Mouse (Mus musculus): ENCODE measurements at regions not wholly inside any gene's neighbourhood (a gene's known extent, or its start where the extent isn't known, plus 50 kb on each side); places are given as distances from the start of the nearest gene placed in this dataset.

GRCm38 (mm10) chr3:38545501-38545896 is 60.9 kb upstream of the Ankrd50 start:
- no peaks in the 10 kb centered on the region for H3K27me3 ChIP-seq (ENCODE audit: control insufficient read depth, insufficient read depth, low read length)
- intact Hi-C loops (cut with DNase I) = no loop called here
- no peaks in the 10 kb centered on the region for H3K36me3 ChIP-seq (ENCODE audit: control insufficient read depth, insufficient read depth, low read length)
- H3K9ac ChIP-seq (ENCODE audit: low read depth, low read length) = no peak overlapping the region
- no peak overlapping the region for H3K27ac ChIP-seq
- no peak for DNase-seq
- TF ChIP-seq CTCF (IDR thresholded peaks at IDR 0.05) = no peak
- TF ChIP-seq POLR2A (IDR thresholded peaks at IDR 0.05; ENCODE audit: insufficient read depth, low read depth, low read length) = no peak
- no peak for TF ChIP-seq EP300 (IDR thresholded peaks at IDR 0.05; ENCODE audit: insufficient read depth, low read depth, low read length)
- no peak overlapping the region for H3K4me3 ChIP-seq
- H3K4me1 ChIP-seq (ENCODE audit: control insufficient read depth, insufficient read depth, low read length) = peaks cover 4% of the 10 kb centered on the region; the same call in 1 of the 2 replicates
- 83% methylated on average over 3 of the region's 3 CpGs for WGBS
- H3K79me2 ChIP-seq (replicated peaks; ENCODE audit: control insufficient read depth, insufficient read depth, low read length) = no peaks in the 10 kb centered on the region

DNA sequence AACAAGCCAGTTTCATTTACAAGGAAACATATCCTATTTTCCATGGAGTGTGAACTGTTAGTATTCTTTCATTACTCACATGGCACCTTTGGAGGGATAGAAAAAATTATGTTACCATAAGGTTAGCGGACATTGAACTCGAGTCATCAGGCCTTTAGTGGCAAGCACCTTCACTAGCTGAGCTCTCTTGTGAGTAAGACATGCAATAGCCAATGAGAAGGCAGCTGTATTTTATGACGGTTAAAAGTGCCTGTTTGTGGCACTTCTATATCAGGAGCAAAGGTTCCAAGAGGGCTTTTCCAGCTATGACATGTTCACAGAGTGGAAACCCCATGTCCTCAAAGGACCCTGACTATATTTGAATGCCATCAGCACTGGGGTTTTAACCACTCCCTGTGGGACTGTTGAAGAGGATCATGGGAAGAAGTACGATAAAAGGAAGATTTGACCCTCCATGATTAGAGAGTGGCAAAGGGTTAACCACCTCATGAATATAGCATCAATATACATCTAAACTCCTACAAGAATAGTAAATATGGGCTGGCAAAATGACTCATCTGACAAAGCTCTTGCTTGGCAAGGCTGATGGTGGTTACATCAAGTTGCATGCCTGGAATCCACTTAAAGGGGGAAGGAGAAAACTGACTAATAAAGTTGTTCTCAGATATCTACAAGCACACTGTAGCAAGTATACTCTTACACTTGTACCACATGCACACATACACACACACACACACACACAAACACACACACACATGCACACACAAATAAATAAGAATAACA is 60.3 kb upstream of the Ankrd50 start:
- H3K9ac ChIP-seq (ENCODE audit: low read depth, low read length) = no peak overlapping the region
- peaks cover 4% of the 10 kb centered on the region; the same call in 1 of the 2 replicates for H3K4me1 ChIP-seq (ENCODE audit: control insufficient read depth, insufficient read depth, low read length)
- no peaks in the 10 kb centered on the region for H3K79me2 ChIP-seq (replicated peaks; ENCODE audit: control insufficient read depth, insufficient read depth, low read length)
- intact Hi-C loops (cut with DNase I) = no loop called here
- H3K36me3 ChIP-seq (ENCODE audit: control insufficient read depth, insufficient read depth, low read length) = no peaks in the 10 kb centered on the region
- no peak for DNase-seq
- 80% methylated on average over 4 of the region's 4 CpGs for WGBS
- no peak overlapping the region for H3K4me3 ChIP-seq
- H3K27ac ChIP-seq = no peak overlapping the region
- TF ChIP-seq POLR2A (IDR thresholded peaks at IDR 0.05; ENCODE audit: insufficient read depth, low read depth, low read length) (no peak), EP300 (IDR thresholded peaks at IDR 0.05; ENCODE audit: insufficient read depth, low read depth, low read length) (no peak), CTCF (IDR thresholded peaks at IDR 0.05) (no peak)
- no peaks in the 10 kb centered on the region for H3K27me3 ChIP-seq (ENCODE audit: control insufficient read depth, insufficient read depth, low read length)

DNA sequence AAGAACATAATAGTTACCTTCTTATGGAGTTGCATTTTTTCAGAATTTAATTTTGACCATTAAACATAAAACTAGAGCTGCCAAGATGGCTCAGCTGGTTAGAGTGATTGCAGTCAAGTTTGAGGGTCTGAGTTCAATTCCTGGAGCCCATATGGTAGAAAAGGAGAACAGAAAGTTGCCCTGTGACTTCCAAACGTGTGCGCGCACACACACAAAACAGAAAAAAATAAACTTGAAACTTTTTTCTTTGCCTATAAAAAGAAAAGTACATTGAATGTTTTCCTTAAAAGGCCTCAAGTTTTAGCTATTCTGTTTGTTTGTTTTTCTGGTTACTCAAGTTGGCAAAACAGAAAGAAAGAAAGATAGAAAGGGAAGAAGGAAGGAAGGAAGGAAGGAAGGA is 59.2 kb upstream of the Ankrd50 start:
- no peaks in the 10 kb centered on the region for H3K27me3 ChIP-seq (ENCODE audit: control insufficient read depth, insufficient read depth, low read length)
- H3K4me1 ChIP-seq (ENCODE audit: control insufficient read depth, insufficient read depth, low read length) = peaks cover 4% of the 10 kb centered on the region; the same call in 1 of the 2 replicates
- H3K79me2 ChIP-seq (replicated peaks; ENCODE audit: control insufficient read depth, insufficient read depth, low read length) = no peaks in the 10 kb centered on the region
- intact Hi-C loops (cut with DNase I) = no loop called here
- H3K36me3 ChIP-seq (ENCODE audit: control insufficient read depth, insufficient read depth, low read length) = no peaks in the 10 kb centered on the region
- TF ChIP-seq CTCF (IDR thresholded peaks at IDR 0.05) = no peak
- TF ChIP-seq EP300 (IDR thresholded peaks at IDR 0.05; ENCODE audit: insufficient read depth, low read depth, low read length) = no peak
- TF ChIP-seq POLR2A (IDR thresholded peaks at IDR 0.05; ENCODE audit: insufficient read depth, low read depth, low read length) = no peak
- 94% methylated on average over 3 of the region's 3 CpGs for WGBS
- no peak for DNase-seq
- H3K9ac ChIP-seq (ENCODE audit: low read depth, low read length) = no peak overlapping the region
- H3K27ac ChIP-seq = no peak overlapping the region
- H3K4me3 ChIP-seq = no peak overlapping the region

- WGBS = 26% methylated on average over 3 of the region's 3 CpGs
These were observed 56.7 kb upstream of the Ankrd50 start for GRCm38 (mm10) chr3:38541296-38541695.

DNA sequence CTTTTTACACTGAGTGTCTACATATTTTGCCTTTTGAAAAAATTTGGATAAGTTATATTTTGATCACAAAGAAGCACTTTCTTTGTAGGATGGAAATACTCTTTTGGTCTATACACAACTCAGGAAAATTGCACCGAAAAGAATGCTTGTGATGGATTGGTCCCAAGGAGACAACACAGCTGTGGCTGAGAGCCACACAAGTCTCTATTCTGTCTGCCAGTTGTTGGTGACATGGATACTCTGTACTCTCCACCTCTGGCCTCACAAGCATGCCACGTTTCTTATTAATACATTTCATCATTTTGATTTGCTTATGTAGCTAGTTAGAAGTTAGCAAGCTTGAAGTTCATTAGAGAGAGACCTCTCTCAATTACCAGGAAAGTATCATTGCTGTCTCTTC is 53.7 kb upstream of the Ankrd50 start:
- H3K36me3 ChIP-seq (ENCODE audit: control insufficient read depth, insufficient read depth, low read length) = no peaks in the 10 kb centered on the region

More at GRCm38 (mm10) chr3:38541296-38541695, 56.7 kb upstream of the Ankrd50 start:
- H3K4me3 ChIP-seq = no peak overlapping the region
- TF ChIP-seq CTCF (IDR thresholded peaks at IDR 0.05) (no peak), POLR2A (IDR thresholded peaks at IDR 0.05; ENCODE audit: insufficient read depth, low read depth, low read length) (no peak), EP300 (IDR thresholded peaks at IDR 0.05; ENCODE audit: insufficient read depth, low read depth, low read length) (no peak)
- intact Hi-C loops (cut with DNase I) = no loop called here
- no peak overlapping the region for H3K27ac ChIP-seq
- no peak overlapping the region for H3K9ac ChIP-seq (ENCODE audit: low read depth, low read length)
- H3K4me1 ChIP-seq (ENCODE audit: control insufficient read depth, insufficient read depth, low read length) = peaks cover 4% of the 10 kb centered on the region; the same call in 1 of the 2 replicates
- no peaks in the 10 kb centered on the region for H3K27me3 ChIP-seq (ENCODE audit: control insufficient read depth, insufficient read depth, low read length)
- H3K36me3 ChIP-seq (ENCODE audit: control insufficient read depth, insufficient read depth, low read length) = no peaks in the 10 kb centered on the region
- no peaks in the 10 kb centered on the region for H3K79me2 ChIP-seq (replicated peaks; ENCODE audit: control insufficient read depth, insufficient read depth, low read length)
- DNase-seq = no peak

DNA sequence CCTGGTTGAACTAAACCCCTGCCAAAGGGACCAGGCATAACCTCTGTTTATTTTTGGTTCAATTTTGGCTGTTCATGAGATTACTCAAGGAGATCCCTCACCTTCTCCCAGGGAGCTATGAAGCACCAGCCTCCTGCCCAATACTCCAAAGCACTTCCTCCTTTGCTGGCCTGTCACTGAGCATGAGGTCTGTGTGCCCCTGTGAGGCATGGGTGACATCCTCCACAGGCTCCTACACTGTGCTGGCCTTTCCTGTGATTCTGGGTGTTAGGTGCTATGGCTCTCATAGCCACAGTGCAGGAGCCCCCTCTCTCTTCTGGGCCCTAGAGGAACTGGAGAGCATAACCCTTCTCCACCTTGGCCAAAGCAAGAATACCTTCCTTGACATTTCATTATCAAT is 53.1 kb upstream of the Ankrd50 start:
- no peaks in the 10 kb centered on the region for H3K79me2 ChIP-seq (replicated peaks; ENCODE audit: control insufficient read depth, insufficient read depth, low read length)
- no peak for TF ChIP-seq EP300 (IDR thresholded peaks at IDR 0.05; ENCODE audit: insufficient read depth, low read depth, low read length)
- TF ChIP-seq POLR2A (IDR thresholded peaks at IDR 0.05; ENCODE audit: insufficient read depth, low read depth, low read length) = no peak
- TF ChIP-seq CTCF (IDR thresholded peaks at IDR 0.05) = no peak
- intact Hi-C loops (cut with DNase I) = no loop called here
- no peak overlapping the region for H3K9ac ChIP-seq (ENCODE audit: low read depth, low read length)
- no peaks in the 10 kb centered on the region for H3K27me3 ChIP-seq (ENCODE audit: control insufficient read depth, insufficient read depth, low read length)
- peaks cover 4% of the 10 kb centered on the region; the same call in 1 of the 2 replicates for H3K4me1 ChIP-seq (ENCODE audit: control insufficient read depth, insufficient read depth, low read length)
- no peak overlapping the region for H3K4me3 ChIP-seq
- no peak overlapping the region for H3K27ac ChIP-seq
- H3K36me3 ChIP-seq (ENCODE audit: control insufficient read depth, insufficient read depth, low read length) = no peaks in the 10 kb centered on the region
- no peak for DNase-seq

More for the DNA sequence above, 53.7 kb upstream of the Ankrd50 start:
- WGBS = 70% methylated on average over 2 of the region's 2 CpGs
- H3K27me3 ChIP-seq (ENCODE audit: control insufficient read depth, insufficient read depth, low read length) = no peaks in the 10 kb centered on the region
- DNase-seq = no peak
- intact Hi-C loops (cut with DNase I) = no loop called here
- H3K4me1 ChIP-seq (ENCODE audit: control insufficient read depth, insufficient read depth, low read length) = peaks cover 4% of the 10 kb centered on the region; the same call in 1 of the 2 replicates
- TF ChIP-seq POLR2A (IDR thresholded peaks at IDR 0.05; ENCODE audit: insufficient read depth, low read depth, low read length) = no peak
- TF ChIP-seq CTCF (IDR thresholded peaks at IDR 0.05) = no peak
- TF ChIP-seq EP300 (IDR thresholded peaks at IDR 0.05; ENCODE audit: insufficient read depth, low read depth, low read length) = no peak
- no peak overlapping the region for H3K27ac ChIP-seq
- H3K4me3 ChIP-seq = no peak overlapping the region
- H3K79me2 ChIP-seq (replicated peaks; ENCODE audit: control insufficient read depth, insufficient read depth, low read length) = no peaks in the 10 kb centered on the region
- no peak overlapping the region for H3K9ac ChIP-seq (ENCODE audit: low read depth, low read length)

Small RNA genes in the stretch of these regions (microRNA-seq; reads per million reads assigned to microRNA genes)
- 0 reads per million in 2 experiments for gene Gm24462
